Mouse (Mus musculus): ENCODE measurements around the gene Ctnnbl1. TPM values are rescaled to one million over a fixed set of nuclear protein-coding genes. Genes with fewer than 3 reads are reported as not detected.

Ctnnbl1 gene
- polyA plus RNA-seq, 1 experiment: 25.0 TPM

DNA sequence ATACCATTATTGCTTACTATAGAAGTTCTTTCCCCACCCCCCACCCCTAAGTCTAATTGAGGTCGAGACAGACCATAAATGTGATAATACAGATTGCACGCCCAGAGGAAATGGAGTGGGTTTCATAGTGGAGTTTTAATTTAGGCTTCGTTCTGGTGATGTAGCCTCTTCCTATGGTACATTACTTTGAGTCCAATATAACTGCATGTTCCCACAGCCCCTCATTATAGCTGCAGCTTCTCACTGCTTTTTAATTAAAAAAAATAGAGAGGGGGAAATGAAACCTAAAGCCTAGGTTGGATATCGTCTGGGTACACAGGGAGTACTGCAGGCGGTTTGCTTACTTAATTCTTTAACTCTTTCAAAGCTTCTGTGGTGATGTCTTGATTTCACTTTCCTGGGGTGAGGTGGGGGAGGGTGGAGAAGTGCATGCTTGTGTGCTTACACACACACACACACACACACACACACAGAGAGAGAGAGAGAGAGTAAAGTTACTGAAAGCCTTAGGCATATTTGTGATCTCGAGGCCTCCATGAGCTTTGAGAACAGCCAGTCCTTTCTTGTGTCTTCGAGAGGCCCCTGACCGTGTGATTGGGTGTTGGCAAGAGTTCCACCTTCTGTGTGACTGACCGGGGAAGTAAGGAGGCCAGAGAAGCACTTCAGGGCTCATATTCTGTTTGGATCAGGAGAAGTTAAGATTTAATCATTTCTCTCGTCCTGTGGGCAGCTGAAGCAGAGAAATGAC is 31.7 kb downstream of the Ctnnbl1 start:
- TF ChIP-seq POLR2A (IDR thresholded peaks at IDR 0.05; ENCODE audit: borderline replicate concordance, low read depth, low read length): no peak
- no peak for TF ChIP-seq CTCF (IDR thresholded peaks at IDR 0.05; ENCODE audit: low read depth, low read length)
- Histone ChIP-seq H3K27ac (ENCODE audit: insufficient read depth, low read depth, low read length) (no peak overlapping the region), H3K4me1 (ENCODE audit: control insufficient read depth, insufficient read depth, low read length) (peaks cover 17% of the 10 kb centered on the region), H3K4me3 (ENCODE audit: insufficient read depth, low read length) (no peak overlapping the region)

DNA sequence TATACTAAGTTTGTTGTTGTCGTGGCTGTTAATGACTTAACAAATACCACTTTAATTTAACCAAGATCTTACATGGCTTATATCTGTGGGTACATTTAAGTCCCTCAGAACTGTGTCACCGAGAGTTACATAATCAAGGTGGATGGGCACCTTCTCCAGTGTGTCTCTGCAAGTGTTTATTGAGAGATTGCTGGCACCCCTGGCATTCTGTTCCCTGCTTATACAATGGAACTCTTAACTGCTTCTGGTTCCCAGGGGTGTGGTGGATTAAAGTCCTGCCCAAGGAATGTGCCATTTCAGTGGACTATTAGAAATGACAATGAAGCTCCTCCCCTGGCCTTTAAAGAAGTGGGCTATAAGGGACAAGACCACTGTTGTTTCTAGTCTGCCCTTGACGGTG is 33.6 kb downstream of the Ctnnbl1 start:
- no peak overlapping the region for H3K27ac ChIP-seq (ENCODE audit: insufficient read depth, low read depth, low read length)
- no peak for TF ChIP-seq POLR2A (IDR thresholded peaks at IDR 0.05; ENCODE audit: borderline replicate concordance, low read depth, low read length)
- no peak for TF ChIP-seq CTCF (IDR thresholded peaks at IDR 0.05; ENCODE audit: low read depth, low read length)
- H3K4me3 ChIP-seq (ENCODE audit: insufficient read depth, low read length): no peak overlapping the region
- H3K4me1 ChIP-seq (ENCODE audit: control insufficient read depth, insufficient read depth, low read length): peaks cover 17% of the 10 kb centered on the region

DNA sequence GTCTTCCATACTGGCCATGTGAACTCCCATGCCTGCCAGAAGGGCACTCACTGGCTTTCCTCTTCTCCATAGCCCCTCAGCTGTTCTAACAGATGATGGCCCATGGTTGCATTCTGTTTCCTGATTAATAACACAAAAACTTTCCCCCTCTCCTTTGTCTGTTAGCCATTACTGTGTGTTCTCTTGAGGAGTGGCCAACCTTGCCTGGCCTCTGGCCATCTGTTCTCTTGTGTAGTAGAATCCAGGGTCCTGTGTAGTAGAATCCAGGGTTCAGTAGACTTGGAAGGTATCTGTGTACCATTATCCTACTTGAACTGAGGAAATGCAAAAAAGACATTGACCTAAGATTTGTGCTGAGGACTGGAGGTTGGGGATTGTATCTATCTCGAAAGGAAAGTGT is 36.5 kb downstream of the Ctnnbl1 start:
- H3K4me1 ChIP-seq (ENCODE audit: control insufficient read depth, insufficient read depth, low read length): peaks cover 13% of the 10 kb centered on the region
- no peak overlapping the region for H3K4me3 ChIP-seq (ENCODE audit: insufficient read depth, low read length)
- TF ChIP-seq POLR2A (IDR thresholded peaks at IDR 0.05; ENCODE audit: borderline replicate concordance, low read depth, low read length) (no peak), CTCF (IDR thresholded peaks at IDR 0.05; ENCODE audit: low read depth, low read length) (no peak)
- H3K27ac ChIP-seq (ENCODE audit: insufficient read depth, low read depth, low read length): no peak overlapping the region

DNA sequence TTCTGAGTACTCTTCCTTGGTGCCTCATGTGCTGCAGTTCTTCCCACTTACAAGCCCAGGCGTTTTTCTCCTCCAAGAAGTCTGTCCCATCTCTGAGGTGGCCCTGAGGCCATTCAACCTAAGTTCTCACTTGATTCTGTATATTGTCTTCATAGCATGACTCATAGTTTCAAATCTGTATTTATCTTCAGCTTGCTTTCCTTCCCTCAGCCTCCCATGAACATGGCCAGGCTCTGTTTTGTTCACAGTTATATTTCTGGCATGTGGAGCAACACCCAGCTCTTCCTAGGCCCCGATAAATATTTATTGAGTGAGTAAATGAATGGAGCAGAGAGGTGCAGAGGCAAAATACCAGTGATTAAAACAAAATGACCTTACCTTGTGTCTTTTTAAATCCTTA is 38.8 kb downstream of the Ctnnbl1 start:
- TF ChIP-seq POLR2A (IDR thresholded peaks at IDR 0.05; ENCODE audit: borderline replicate concordance, low read depth, low read length): no peak
- Histone ChIP-seq H3K27ac (ENCODE audit: insufficient read depth, low read depth, low read length) (no peak overlapping the region), H3K4me3 (ENCODE audit: insufficient read depth, low read length) (no peak overlapping the region), H3K4me1 (ENCODE audit: control insufficient read depth, insufficient read depth, low read length) (peaks cover 2% of the 10 kb centered on the region; the same call in 1 of the 2 replicates)

DNA sequence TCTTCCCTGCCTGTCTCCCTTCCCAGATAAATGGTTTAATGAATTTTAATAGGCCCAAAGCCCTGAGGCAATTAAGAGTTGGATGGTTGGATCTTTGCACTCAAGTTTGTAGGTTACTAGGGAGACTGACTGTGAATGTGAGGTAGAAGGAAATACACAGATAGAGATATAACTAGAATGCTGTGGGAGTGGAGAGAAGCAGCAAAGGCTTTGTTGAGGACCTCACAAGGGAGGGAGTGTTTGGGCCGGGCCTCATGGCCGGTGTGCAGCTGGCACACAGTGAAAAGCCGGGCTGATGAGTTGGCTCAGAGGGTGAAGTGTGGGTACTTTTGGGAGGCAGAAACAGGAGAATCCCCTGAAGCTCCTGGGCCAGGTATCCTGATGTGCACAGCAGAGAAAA is 43.8 kb downstream of the Ctnnbl1 start:
- Histone ChIP-seq H3K4me3 (ENCODE audit: insufficient read depth, low read length) (no peak overlapping the region), H3K4me1 (ENCODE audit: control insufficient read depth, insufficient read depth, low read length) (no peaks in the 10 kb centered on the region), H3K27ac (ENCODE audit: insufficient read depth, low read depth, low read length) (no peak overlapping the region)
- TF ChIP-seq CTCF (IDR thresholded peaks at IDR 0.05; ENCODE audit: low read depth, low read length) (no peak), POLR2A (IDR thresholded peaks at IDR 0.05; ENCODE audit: borderline replicate concordance, low read depth, low read length) (no peak)

DNA sequence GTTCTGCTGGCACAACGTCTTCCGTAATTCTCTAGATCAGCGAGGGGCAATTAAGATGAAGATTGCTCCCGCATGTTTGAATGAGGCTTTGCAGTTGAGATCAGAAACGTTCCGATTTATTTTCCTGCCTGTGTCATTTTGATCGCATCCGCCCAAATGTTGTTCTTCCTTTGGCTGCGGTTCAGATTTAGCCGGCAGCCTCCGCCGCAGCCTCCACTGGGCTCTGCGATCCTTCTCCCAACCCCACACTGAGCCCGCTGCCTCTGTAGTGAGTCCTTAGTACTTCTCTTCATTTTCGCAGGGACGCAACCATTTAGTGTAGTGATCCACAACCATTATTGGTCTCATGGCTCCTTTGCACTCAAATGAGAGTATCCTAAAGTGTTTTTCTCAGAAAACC is 46.0 kb downstream of the Ctnnbl1 start:
- Histone ChIP-seq H3K4me1 (ENCODE audit: control insufficient read depth, insufficient read depth, low read length) (no peaks in the 10 kb centered on the region), H3K27ac (ENCODE audit: insufficient read depth, low read depth, low read length) (no peak overlapping the region), H3K4me3 (ENCODE audit: insufficient read depth, low read length) (no peak overlapping the region)
- TF ChIP-seq CTCF (IDR thresholded peaks at IDR 0.05; ENCODE audit: low read depth, low read length) (no peak), POLR2A (IDR thresholded peaks at IDR 0.05; ENCODE audit: borderline replicate concordance, low read depth, low read length) (no peak)

DNA sequence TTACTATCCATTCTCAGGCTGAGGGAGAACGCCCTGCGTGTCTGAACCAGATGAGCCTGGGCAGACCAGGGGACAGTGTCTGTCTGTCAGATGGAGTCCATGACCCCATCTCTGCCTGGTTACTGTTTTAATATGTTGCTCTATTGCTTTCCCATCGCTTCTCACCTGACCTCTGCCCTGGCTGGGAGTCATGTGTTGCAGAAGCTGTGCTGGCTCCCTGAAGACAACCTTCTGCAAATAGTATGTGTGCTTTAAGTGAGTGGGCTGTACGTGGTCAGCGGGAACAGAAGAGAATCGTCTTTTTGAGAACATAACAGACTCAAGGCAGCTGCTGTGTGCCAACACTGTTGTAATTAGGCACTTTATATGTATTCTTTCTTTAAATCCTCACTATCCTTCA is 47.0 kb downstream of the Ctnnbl1 start:
- no peak overlapping the region for H3K4me3 ChIP-seq (ENCODE audit: insufficient read depth, low read length)
- H3K27ac ChIP-seq (ENCODE audit: insufficient read depth, low read depth, low read length): no peak overlapping the region
- TF ChIP-seq CTCF (IDR thresholded peaks at IDR 0.05; ENCODE audit: low read depth, low read length): no peak
- TF ChIP-seq POLR2A (IDR thresholded peaks at IDR 0.05; ENCODE audit: borderline replicate concordance, low read depth, low read length): no peak
- no peaks in the 10 kb centered on the region for H3K4me1 ChIP-seq (ENCODE audit: control insufficient read depth, insufficient read depth, low read length)

DNA sequence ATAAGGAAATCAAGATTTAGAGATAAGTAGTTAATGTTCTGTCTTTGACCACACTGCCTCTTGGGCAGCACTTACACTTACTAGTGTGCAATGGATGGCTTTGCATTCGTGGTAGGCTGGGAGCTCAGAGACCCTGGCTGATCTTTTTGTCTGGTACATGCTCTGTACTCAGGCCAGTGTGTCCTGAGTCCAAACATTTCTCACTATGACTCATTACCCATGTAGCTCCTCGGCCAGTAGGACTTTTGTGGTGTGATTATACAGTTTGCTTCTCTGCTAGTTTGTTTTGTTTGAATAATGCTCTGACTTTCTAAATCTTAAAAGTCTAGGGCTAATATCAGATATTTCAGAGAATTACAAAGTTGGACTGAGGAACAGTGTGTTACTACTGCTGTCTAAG is 47.4 kb downstream of the Ctnnbl1 start:
- Histone ChIP-seq H3K4me1 (ENCODE audit: control insufficient read depth, insufficient read depth, low read length) (no peaks in the 10 kb centered on the region), H3K4me3 (ENCODE audit: insufficient read depth, low read length) (no peak overlapping the region), H3K27ac (ENCODE audit: insufficient read depth, low read depth, low read length) (no peak overlapping the region)
- TF ChIP-seq POLR2A (IDR thresholded peaks at IDR 0.05; ENCODE audit: borderline replicate concordance, low read depth, low read length): no peak
- no peak for TF ChIP-seq CTCF (IDR thresholded peaks at IDR 0.05; ENCODE audit: low read depth, low read length)

DNA sequence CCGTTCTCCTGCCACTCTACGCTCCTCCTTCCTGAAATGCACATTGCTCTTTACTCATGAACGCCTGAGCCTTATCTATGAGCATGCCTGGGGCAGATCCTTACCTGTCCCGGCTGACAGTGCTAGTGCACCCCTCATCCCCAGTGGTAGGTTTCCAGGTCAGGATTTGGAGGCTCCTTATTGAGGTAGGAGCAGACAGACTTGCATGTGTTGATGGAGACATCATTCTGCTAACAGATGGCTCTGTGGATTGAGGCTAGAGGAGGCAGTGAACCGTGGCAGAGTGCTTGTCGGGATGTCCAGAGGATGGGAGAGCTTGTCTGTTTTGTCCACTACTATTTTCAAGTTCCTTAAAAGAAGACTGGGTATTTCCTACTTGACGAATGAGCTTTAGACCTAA is 52.0 kb downstream of the Ctnnbl1 start:
- H3K4me1 ChIP-seq (ENCODE audit: control insufficient read depth, insufficient read depth, low read length): peaks cover 6% of the 10 kb centered on the region
- TF ChIP-seq POLR2A (IDR thresholded peaks at IDR 0.05; ENCODE audit: borderline replicate concordance, low read depth, low read length) (no peak), CTCF (IDR thresholded peaks at IDR 0.05; ENCODE audit: low read depth, low read length) (no peak)
- no peak overlapping the region for H3K4me3 ChIP-seq (ENCODE audit: insufficient read depth, low read length)
- no peak overlapping the region for H3K27ac ChIP-seq (ENCODE audit: insufficient read depth, low read depth, low read length)

DNA sequence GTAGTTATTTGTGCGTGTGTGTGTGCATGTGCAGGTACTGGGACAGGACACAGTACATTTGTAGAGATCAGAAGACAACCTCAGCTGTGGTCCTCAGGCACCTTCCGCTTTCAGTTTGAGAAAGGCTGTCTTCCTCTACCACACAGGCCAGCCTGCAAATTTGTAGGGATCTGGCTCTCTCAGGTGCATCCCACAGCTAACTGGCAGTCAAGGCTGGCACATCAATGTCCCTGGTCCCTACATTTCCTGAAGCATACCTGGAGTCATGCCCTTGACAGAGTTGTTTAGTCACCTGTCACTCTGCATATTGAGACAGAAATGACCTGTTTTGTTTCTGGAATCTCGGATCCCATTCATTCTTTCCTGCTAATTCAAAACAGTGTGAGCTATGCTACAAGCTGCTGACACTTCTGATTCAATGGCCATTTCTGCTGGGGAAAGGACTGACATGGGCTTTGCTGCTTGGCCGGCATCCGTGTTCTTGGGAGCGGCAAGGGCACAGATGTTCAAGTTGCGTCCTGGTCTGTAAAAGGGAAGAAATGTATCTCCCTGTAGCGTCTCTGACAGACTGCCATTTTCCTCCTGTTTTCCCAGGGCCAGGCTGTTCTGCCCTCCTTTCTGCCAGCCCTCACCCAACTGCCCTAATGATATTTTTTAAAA is 53.8 kb downstream of the Ctnnbl1 start:
- TF ChIP-seq CTCF (IDR thresholded peaks at IDR 0.05; ENCODE audit: low read depth, low read length): no peak
- TF ChIP-seq POLR2A (IDR thresholded peaks at IDR 0.05; ENCODE audit: borderline replicate concordance, low read depth, low read length): no peak
- Histone ChIP-seq H3K4me3 (ENCODE audit: insufficient read depth, low read length) (no peak overlapping the region), H3K4me1 (ENCODE audit: control insufficient read depth, insufficient read depth, low read length) (peaks cover 6% of the 10 kb centered on the region), H3K27ac (ENCODE audit: insufficient read depth, low read depth, low read length) (no peak overlapping the region)

All from bone marrow macrophage, adult 2 months (primary cell).